ENCODE assay signal across 9 mouse cellular contexts in the genomic region with DNA sequence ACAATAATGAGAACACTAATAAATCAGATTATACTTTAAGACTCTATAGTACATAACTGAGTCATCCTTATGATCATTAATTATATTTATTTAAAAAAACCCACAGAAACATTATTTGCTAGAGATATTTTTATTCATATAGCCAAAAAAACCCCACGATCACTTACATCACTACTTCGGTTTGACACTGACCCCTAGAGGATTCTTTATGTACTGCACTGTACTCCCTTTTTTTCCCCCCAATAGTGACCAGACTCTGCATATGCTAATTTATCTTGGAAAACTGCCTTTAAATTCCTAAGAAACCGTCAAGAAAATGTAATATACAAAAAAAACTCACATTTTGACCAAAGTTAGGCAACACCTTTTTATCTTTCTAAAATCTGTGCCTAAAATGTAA.
DNase-seq lines count a peak whose midpoint lies in the region; ATAC-seq and TF ChIP-seq lines count a peak whose summit lies in the region.
"Had no signal": no experiment of that assay in that cellular context is flagged by ENCODE, and none has a peak within 500 bp of the region (broad histone marks: within the 10 kb centered on the region; RNA-seq: fewer than 3 reads in every experiment).

No protein-coding gene starts in this region.

- peak; percentile 41 to 61 for DNase-seq in cerebellum, postnatal 14 days
- no peak for DNase-seq in cerebellum, postnatal 36 days
- DNase-seq in liver, postnatal 0 days, result no peak
- no peak for DNase-seq in liver, embryonic 11.5 days (ENCODE audit: low spot score)
- DNase-seq in embryo, embryonic 10.5 days (ENCODE audit: low spot score), result peak; percentile 79
- DNase-seq in retina, postnatal 1 day, result peak; percentile 62
- no peak for DNase-seq in layer of hippocampus, postnatal 25 days (ENCODE audit: extremely low spot score in 1 of 2, low spot score in 1 of 2)

- WGBS in liver, postnatal 0 days (ENCODE audit: insufficient replicate concordance), result 14% methylated on average over 3 of the region's 3 CpGs
- 18% methylated on average over 3 of the region's 3 CpGs for WGBS in liver, embryonic 11.5 days
- 16% methylated on average over 3 of the region's 3 CpGs for WGBS in neural tube, embryonic 15.5 days

- no peak overlapping the region for H3K4me2 ChIP-seq in liver, postnatal 0 days (ENCODE audit: low read depth, low read length)
- H3K4me2 ChIP-seq in liver, embryonic 11.5 days, result no peak overlapping the region
- H3K4me2 ChIP-seq in neural tube, embryonic 15.5 days, result no peak overlapping the region

- no peaks in the 10 kb centered on the region for H3K27me3 ChIP-seq in liver, postnatal 0 days (ENCODE audit: insufficient read depth, low read length)
- H3K27me3 ChIP-seq in liver, embryonic 11.5 days (replicated peaks; ENCODE audit: control insufficient read depth, insufficient read depth, low read length), result no peaks in the 10 kb centered on the region
- H3K27me3 ChIP-seq in neural tube, embryonic 15.5 days (replicated peaks), result no peaks in the 10 kb centered on the region
- H3K27me3 ChIP-seq: megakaryocyte, embryonic 14.5 days had no signal

- H3K9ac ChIP-seq in liver, postnatal 0 days (replicated peaks), result no peak overlapping the region
- no peak overlapping the region for H3K9ac ChIP-seq in liver, embryonic 11.5 days (ENCODE audit: low read depth, low read length)
- no peak overlapping the region for H3K9ac ChIP-seq in neural tube, embryonic 15.5 days (replicated peaks)

- H3K27ac ChIP-seq in liver, postnatal 0 days (ENCODE audit: low read depth), result no peak overlapping the region
- no peak overlapping the region for H3K27ac ChIP-seq in liver, embryonic 11.5 days (ENCODE audit: low read depth, low read length)
- H3K27ac ChIP-seq in neural tube, embryonic 15.5 days (replicated peaks), result no peak overlapping the region

- no peak for TF ChIP-seq EP300 in liver, postnatal 0 days (IDR thresholded peaks at IDR 0.05; ENCODE audit: low read depth)

- no peak for ATAC-seq in liver, postnatal 0 days
- ATAC-seq in liver, embryonic 11.5 days (replicated peaks; ENCODE audit: low FRiP score), result no peak
- ATAC-seq in neural tube, embryonic 15.5 days (ENCODE audit: low FRiP score), result no peak

- H3K36me3 ChIP-seq in liver, postnatal 0 days (replicated peaks; ENCODE audit: insufficient read depth, low read length), result no peaks in the 10 kb centered on the region
- H3K36me3 ChIP-seq in liver, embryonic 11.5 days (ENCODE audit: control insufficient read depth, insufficient read depth, low read length), result no peaks in the 10 kb centered on the region
- peaks cover 38% of the 10 kb centered on the region for H3K36me3 ChIP-seq in neural tube, embryonic 15.5 days

- no peak overlapping the region for H3K4me3 ChIP-seq in liver, postnatal 0 days (ENCODE audit: low read depth, low read length)
- no peak overlapping the region for H3K4me3 ChIP-seq in liver, embryonic 11.5 days (ENCODE audit: low read depth, low read length)
- H3K4me3 ChIP-seq in neural tube, embryonic 15.5 days (replicated peaks), result no peak overlapping the region
- H3K4me3 ChIP-seq: megakaryocyte, embryonic 14.5 days had no signal

- peak; percentile 62 for TF ChIP-seq CTCF in liver, postnatal 0 days (IDR thresholded peaks at IDR 0.05; ENCODE audit: low read depth)

- H3K9me3 ChIP-seq in liver, postnatal 0 days (ENCODE audit: low read length), result no peaks in the 10 kb centered on the region
- no peaks in the 10 kb centered on the region for H3K9me3 ChIP-seq in liver, embryonic 11.5 days (ENCODE audit: control insufficient read depth, low read length)
- H3K9me3 ChIP-seq in neural tube, embryonic 15.5 days (replicated peaks), result no peaks in the 10 kb centered on the region
- H3K9me3 ChIP-seq: megakaryocyte, embryonic 14.5 days had no signal

- H3K4me1 ChIP-seq in liver, postnatal 0 days (ENCODE audit: insufficient read depth), result no peaks in the 10 kb centered on the region
- H3K4me1 ChIP-seq in liver, embryonic 11.5 days (replicated peaks; ENCODE audit: control insufficient read depth, insufficient read depth, low read length), result no peaks in the 10 kb centered on the region
- H3K4me1 ChIP-seq in neural tube, embryonic 15.5 days, result no peaks in the 10 kb centered on the region
- H3K4me1 ChIP-seq: megakaryocyte, embryonic 14.5 days had no signal

Comparison
In these comparisons a context has a peak if more than half of its experiments do, and no peak if none do; other contexts are left out.
1. DNase-seq: peak in cerebellum, postnatal 14 days (2 of 2), embryo, embryonic 10.5 days (single experiment) and retina, postnatal 1 day (single experiment); none in cerebellum, postnatal 36 days (0 of 2), liver, postnatal 0 days (single experiment), liver, embryonic 11.5 days (single experiment) and layer of hippocampus, postnatal 25 days (0 of 2).